Mouse (Mus musculus): ENCODE data around the gene Trp53bp1.

- TF ChIP-seq POLR2A (IDR thresholded peaks at IDR 0.05; ENCODE audit: insufficient read depth, low read depth, low read length) = peak; percentile 53; the same call in 1 of the 2 replicates
- TF ChIP-seq CTCF (IDR thresholded peaks at IDR 0.05; ENCODE audit: insufficient read depth, low read depth, low read length) = no peak
Observed at GRCm38 (mm10) chr2:121271236-121271927, at the start of gene Trp53bp1.

Measured in olfactory bulb, adult 2 months (tissue).